Mouse (Mus musculus) spleen, postnatal 36 days (tissue): ENCODE data around the gene Gm28042.
A peak's percentile ranks its signal among the peaks of the same experiment; 100 is the strongest.

Experiments used
- DNase-seq, 2 experiments: peaks; one replicate each; pipeline ENCODE4 v3.0.0; 2022; ENCODE audit warnings: low spot score in 2 of 2, mixed read lengths in 1 of 2

The Gm28042 gene

GRCm38 (mm10) chr2:120026984-120027949 lies at the start of gene Gm28042, which contains the start of gene Jmjd7:
Gene Gm28042 (plus strand): TSS chr2:120027493.
Gene Jmjd7 (plus strand): TSS chr2:120027483.
- peak; percentile 91 to 92 for DNase-seq

DNA sequence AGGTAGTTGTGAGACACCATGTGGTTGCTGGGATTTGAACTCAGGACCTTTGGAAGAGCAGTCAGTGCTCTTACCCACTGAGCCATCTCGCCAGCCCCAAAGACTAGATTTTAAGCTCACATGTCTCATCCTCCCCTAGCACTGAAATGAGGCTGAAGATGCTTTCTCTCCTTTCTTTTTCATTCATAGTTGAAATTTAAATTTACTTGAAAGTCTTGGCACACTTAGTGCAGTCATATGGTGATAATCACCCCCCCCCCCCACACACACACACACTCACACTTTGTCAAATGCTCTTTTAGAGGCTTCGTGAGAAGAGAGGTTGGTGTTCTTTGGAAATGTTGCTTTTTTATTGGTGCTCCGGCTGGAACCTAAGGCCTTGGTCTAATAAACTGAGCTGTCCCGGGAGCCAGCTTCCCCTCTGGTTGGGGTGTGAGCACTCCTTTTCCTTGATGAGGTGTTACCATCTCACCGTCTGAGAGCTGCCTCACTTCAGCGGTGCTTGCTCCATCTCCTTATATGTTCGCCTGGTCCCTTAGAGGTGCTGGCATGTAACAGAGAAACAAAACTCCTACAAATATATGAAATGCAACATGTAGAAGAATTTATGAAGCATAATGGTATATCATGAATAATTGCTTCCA lies 46.8 kb upstream of the Gm28042 start:
- no peak for DNase-seq

- DNase-seq = no peak
Measured at GRCm38 (mm10) chr2:119981631-119982030, 45.7 kb upstream of the Gm28042 start.

DNA sequence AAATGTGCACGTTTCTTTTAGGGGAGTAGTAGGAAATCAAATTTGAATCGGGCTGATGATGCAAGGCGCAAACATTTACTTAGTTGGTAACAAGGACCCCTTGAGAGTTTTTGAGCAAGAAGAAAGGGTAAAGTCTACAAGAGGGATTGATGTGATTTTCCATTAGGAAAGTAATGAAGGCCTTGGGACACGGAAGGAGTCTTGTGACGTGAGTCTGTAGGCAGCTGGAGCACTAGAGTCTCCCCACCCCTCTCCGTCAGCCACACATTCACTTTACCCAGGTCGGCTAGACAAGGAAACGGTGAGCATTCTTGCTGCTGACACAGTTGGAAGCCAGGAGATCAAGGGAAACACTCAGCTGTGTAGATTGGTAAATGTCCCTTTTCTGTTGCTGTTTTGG lies 41.4 kb upstream of the Gm28042 start:
- DNase-seq = no peak

- DNase-seq = no peak
Measured at GRCm38 (mm10) chr2:119986369-119986768, 40.9 kb upstream of the Gm28042 start.

DNA sequence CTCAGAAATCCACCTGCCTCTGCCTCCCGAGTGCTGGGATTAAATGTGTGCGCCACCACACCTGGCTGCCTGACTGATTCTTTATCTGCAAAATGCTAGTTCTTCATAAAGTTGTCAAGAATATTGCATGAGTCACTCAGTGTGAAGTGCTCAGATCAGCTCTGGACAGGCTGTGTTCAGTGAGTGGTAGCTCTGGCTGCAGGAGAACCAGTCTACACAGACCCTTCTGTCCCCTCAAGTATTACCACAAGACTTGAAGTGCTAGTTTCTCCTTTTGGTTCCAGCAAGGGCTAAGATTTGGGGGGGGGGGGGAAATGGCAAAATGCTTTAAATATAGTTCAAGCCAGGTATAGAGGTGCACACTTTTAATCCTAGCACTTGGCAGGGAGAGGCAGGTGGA lies 39.9 kb upstream of the Gm28042 start:
- DNase-seq = no peak

DNA sequence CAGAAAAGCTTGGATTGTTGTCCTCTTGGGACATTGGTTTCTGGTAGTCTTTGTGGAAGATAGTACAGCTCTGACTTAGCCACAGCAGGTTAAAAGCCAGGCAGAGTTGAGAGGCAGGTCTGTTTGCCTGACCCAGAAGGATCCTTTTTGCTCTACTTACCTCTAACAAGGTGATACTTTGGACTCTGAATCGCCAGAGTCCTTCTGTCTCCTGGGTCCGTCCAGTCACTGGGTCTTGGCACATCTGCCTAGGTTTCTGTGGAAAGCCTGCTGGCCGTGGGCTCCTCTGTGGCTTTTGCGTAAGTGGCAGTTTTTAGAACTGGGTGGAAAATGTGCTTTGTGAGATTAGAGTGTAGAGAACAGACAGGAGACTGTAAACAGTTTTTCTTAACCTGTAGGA lies 38.3 kb upstream of the Gm28042 start:
- no peak for DNase-seq

DNA sequence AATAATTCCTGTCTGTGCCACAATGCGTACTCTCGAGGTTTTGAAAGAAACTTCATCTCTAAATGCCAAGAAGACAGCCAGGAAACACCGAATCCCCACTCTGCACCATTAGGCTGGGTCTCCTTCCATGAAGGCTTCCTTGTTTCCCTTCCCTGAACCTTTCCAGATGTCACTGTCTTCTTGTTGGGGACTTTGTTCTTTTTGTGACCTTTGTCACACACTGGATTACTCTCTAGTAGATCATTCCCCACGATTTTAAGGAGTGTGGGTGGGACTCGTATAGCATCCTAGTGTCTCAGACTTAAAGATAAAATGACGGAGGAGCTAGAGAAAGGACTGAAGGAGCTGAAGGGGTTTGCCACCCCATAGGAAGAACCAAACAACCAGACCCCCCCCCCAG lies 36.4 kb upstream of the Gm28042 start:
- no peak for DNase-seq

DNA sequence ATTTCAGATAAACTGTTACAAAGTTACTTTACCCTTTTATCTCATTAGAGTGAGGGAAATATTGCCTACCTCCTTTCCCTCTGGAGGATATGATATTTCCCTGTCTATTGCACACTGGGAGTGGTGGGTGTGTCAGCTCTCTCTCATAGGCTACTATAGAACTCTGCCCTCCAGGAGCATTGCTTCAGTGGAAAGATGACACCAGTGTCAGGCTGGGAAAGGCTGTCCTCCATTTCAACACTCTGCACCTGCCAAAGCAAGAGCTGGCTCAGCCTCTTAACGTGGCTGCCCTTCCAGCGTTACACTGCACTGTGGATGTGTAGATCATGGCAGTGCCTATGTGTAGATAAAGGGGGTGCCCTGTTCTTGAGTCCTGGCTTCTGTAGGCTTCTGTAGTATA lies 34.9 kb upstream of the Gm28042 start:
- DNase-seq = no peak

DNA sequence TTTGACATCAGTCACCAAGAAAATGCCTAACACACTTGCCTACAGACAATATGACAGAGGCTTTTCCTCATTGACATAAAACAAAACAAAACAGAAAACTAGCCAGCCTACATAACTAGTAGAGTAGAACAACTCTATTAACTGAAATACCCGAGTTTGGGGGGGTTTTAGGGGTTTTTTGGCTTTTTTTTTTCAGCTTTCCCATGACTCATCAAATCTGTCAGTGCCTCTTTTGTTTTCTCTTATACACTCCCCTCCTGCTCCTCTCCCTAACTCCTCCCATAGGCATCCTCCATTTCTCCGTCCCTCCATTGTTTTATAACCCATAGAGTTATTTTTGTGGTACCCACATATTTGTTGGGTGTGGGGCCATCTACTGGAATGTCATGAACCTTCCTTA lies 33.8 kb upstream of the Gm28042 start:
- no peak for DNase-seq

GRCm38 (mm10) chr2:119994839-119995238 lies 32.5 kb upstream of the Gm28042 start:
- DNase-seq = no peak

GRCm38 (mm10) chr2:119995391-119996281 lies 31.7 kb upstream of the Gm28042 start:
- no peak for DNase-seq

- no peak for DNase-seq
Measured at GRCm38 (mm10) chr2:119997354-119997753, 29.9 kb upstream of the Gm28042 start.

- no peak for DNase-seq
Measured at GRCm38 (mm10) chr2:119999731-120000130, 27.6 kb upstream of the Gm28042 start.

- DNase-seq = no peak
Measured at GRCm38 (mm10) chr2:120000882-120001584, 26.3 kb upstream of the Gm28042 start.

DNA sequence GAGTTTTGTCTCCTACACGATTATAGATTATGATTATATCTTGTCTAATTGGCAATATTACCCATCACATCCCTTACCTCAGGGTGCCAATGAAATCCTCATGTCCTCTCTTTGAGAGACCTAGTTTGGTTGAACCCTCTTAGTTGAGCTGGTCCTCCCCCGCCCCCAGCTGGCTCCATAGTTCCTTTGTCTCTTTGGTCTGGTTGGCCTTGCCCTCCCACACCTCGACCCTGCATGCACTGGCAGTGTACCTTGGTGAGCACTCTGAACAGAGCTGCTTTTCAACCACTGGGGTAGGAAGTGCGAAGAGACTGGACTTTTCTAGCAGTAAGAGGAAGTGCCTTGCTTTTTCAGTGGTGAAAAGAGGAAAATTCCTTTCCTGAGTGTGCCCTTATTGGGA lies 25.3 kb upstream of the Gm28042 start:
- DNase-seq = no peak

GRCm38 (mm10) chr2:120003970-120004369 lies 23.3 kb upstream of the Gm28042 start:
- DNase-seq = no peak

DNA sequence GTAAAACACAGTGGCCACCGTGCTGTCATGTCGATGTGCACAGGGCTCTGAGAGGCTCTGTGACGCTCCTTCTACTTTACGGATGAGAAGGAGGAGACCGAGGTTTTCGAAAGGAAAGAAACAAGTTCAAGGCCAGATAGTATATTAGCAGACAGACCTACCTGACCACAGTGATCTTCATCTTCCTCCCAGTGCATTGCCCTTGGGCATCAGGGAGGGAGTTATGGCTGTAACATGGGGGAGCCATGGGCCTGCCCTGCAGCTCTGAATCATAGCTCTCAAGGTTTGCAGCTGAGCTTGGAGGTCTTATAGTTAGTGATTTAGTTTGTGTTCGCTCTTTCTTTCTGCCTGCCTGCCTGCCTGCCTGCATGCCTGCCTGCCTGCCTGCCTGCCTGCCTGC lies 20.6 kb upstream of the Gm28042 start:
- no peak for DNase-seq

- no peak for DNase-seq
Measured at GRCm38 (mm10) chr2:120007680-120008210, 19.5 kb upstream of the Gm28042 start.

- DNase-seq = peak in 1 of 2 experiments; percentile 23
Measured at GRCm38 (mm10) chr2:120008672-120009071, 18.6 kb upstream of the Gm28042 start.
